Mouse (Mus musculus) erythroid progenitor cell, adult 5-6 weeks (primary cell): Measurements from ENCODE around the gene Gm21988. TPM values are rescaled to one million over a fixed set of nuclear protein-coding genes. Genes with fewer than 3 reads are reported as not detected.

Experiments
- ATAC-seq: replicated peaks from 2 replicates; pipeline ENCODE4 v1.8.0; 2016; ENCODE audit warnings: moderate number of reproducible peaks, mild to moderate bottlenecking, moderate TSS enrichment, inconsistent platforms; ENCODE audit not compliant: poor library complexity, low FRiP score, severe bottlenecking
- total RNA-seq, 2 experiments: library from RNA; stranded (forward) in 1 of 2; stranded (reverse) in 1 of 2; fragments of 150-400 nt in 1 of 2; fragments of 186-747, 209-891 nt in 1 of 2; gene quantifications; 2 replicates each; pipeline versions ENCODE4 v1.2.3 to v1.2.4; 2015 to 2017; ENCODE audit warnings: low replicate concordance in 2 of 2

Gene Gm21988
- total RNA-seq (2015; ENCODE audit: low replicate concordance): not detected in 2 replicates
- total RNA-seq (2017; ENCODE audit: low replicate concordance): 4.1 TPM in 1 of 2 replicates, not detected in the other

GRCm38 (mm10) chr11:70239541-70240279, at the start of gene Gm21988, which contains the start of gene Rnasek:
Gene Gm21988, minus strand, starts transcription at chr11:70239830.
Gene Rnasek, minus strand, starts transcription at chr11:70239842.
- ATAC-seq: peak; percentile 68

- no peak for ATAC-seq
Observed at GRCm38 (mm10) chr11:70289236-70289635, 49.6 kb upstream of the Gm21988 start.

DNA sequence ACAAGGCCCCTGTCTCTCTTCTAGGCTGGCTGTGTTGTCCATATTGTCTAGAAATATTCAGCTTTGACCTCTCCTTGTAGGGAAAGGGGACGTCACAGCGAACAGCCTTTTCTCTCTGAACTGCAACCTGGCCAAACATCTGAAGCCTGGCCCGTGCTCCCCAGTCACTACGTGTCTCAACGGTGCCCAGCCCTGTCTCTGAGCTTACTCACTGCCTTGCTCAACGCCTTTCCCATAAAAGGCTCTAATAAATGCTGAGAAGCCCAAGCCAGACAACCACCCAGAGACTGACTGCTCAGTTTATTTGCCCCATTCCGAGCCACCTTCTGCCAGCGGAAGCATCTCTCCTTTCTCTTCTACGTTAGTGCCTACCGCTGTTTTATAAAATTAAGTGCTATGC, 48.5 kb upstream of the Gm21988 start:
- ATAC-seq: no peak

- ATAC-seq: no peak
Observed at GRCm38 (mm10) chr11:70285686-70286085, 46.1 kb upstream of the Gm21988 start.

DNA sequence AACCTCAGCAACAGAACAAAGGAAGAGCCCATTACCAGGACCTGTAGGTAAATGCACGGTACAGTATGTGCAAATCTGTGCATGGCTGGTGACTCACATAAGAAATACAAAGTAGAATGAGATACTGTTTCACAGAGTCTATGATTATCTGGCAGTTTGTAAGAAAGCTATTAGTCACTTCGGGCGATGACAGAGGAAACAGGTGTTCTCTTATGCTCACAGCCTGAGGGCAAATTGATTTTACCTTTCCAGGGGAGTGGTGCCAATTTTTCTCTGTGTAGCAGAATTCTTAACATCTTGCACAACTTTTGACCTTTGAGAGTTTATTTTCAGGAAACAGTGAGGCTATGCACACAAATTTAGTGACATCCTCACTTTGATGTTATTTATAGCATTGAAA, 45.1 kb upstream of the Gm21988 start:
- no peak for ATAC-seq

- ATAC-seq: no peak
Observed at GRCm38 (mm10) chr11:70283666-70284065, 44.0 kb upstream of the Gm21988 start.

DNA sequence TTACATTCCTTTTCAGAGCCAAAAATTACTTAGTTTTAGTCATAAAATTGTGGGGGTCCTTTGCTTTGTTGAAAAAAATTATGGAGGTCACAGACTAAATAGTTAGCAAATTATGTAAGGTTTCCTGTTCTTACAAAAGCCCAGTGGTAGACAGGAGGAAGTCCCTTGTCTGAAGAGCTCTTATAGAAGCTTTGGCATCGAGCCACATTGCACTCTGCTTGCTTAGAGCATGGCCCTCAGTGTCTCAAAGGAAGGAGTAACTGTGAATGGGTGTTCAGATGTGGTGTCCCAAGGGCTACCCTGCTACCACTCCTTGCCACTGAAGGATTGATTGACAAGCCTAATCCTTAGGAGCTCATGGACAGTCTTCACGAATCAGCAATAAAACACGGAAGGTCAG, 40.8 kb upstream of the Gm21988 start:
- no peak for ATAC-seq

GRCm38 (mm10) chr11:70278961-70279360, 39.3 kb upstream of the Gm21988 start:
- ATAC-seq: no peak

DNA sequence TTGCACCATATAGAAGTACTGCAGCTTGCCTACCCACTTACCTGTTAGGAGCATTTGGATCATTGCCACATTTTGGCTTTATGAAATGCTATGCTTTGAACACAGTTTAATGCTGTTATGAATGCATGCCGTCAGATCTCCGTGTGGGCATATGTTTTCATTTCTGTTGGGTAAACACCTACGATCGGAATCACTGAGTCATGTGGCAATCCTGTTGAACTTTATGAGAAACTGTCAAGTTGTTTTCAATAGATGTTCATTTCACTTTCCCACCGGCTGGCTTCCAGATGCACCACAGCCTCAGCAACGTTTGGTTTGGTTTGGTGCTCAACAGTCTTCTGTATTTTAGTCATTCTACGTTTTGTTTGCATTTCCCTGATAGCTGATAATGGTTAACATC, 32.0 kb upstream of the Gm21988 start:
- no peak for ATAC-seq

GRCm38 (mm10) chr11:70266405-70266804, 26.8 kb upstream of the Gm21988 start:
- ATAC-seq: no peak

- no peak for ATAC-seq
Observed at GRCm38 (mm10) chr11:70265819-70266218, 26.2 kb upstream of the Gm21988 start.

DNA sequence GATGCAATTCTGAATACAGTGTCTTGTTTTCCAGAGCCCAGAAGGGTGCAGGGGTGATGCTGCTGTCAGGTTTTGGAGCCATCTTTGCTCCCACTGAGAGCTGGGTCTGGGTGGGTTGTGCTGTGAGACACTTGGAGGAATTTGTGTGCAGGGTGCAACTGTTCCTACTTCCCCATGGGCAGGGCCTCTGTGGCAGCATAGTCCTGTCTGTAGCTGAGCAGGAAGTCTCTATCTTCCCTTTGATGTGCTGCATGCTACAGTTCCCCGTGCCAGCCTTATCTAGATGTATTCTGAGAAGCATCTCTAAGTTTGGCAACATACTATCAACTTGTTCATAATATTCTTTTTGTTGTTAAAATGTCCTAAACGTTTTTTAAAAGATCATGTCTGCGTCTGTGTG, 25.6 kb upstream of the Gm21988 start:
- ATAC-seq: no peak

- no peak for ATAC-seq
Observed at GRCm38 (mm10) chr11:70259035-70259434, 19.4 kb upstream of the Gm21988 start.

- no peak for ATAC-seq
Observed at GRCm38 (mm10) chr11:70254931-70255531, 15.4 kb upstream of the Gm21988 start, which contains the start of gene Alox12. Gene Alox12, minus strand, starts transcription at chr11:70255353.

DNA sequence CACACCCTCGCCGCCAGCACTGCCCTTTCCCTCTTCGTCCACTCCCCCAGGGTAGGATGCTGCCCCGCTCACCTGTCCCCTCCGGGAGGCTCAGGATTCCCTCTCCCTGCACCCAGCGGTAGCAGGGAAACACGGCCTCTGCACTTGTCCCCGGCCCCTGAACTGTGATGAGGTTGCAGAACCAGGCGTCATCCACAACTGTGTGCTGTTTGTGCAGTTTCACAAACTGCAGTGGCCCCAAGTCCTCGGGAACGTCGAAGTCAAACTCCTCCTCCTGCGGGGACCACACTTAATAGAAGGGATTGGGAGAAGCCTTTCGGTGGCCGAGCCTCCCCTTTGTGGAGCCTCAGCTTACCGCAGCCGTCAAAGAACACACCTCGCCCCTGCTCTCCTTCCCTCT, 14.7 kb upstream of the Gm21988 start:
- ATAC-seq: no peak

DNA sequence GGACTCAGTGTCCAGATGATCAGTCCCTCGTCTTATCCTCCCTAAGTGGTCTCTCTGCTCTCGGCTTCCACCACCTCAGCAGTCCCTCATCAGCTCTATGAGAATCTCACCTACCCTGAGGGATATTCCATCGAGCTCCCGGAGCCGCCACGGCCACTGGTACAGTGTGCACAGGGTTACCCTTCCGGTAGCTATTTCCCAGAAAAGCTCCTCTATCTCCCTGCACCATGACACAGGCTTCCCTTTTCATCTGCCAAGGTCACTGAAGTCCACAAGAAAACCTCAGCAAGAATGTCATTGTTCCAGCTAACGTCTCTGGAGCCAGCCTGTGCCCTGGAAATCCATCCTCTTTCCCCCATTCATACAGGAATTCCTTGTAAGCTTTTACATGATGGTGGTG, 12.2 kb upstream of the Gm21988 start:
- no peak for ATAC-seq

GRCm38 (mm10) chr11:70250150-70250549, 10.5 kb upstream of the Gm21988 start:
- ATAC-seq: no peak

DNA sequence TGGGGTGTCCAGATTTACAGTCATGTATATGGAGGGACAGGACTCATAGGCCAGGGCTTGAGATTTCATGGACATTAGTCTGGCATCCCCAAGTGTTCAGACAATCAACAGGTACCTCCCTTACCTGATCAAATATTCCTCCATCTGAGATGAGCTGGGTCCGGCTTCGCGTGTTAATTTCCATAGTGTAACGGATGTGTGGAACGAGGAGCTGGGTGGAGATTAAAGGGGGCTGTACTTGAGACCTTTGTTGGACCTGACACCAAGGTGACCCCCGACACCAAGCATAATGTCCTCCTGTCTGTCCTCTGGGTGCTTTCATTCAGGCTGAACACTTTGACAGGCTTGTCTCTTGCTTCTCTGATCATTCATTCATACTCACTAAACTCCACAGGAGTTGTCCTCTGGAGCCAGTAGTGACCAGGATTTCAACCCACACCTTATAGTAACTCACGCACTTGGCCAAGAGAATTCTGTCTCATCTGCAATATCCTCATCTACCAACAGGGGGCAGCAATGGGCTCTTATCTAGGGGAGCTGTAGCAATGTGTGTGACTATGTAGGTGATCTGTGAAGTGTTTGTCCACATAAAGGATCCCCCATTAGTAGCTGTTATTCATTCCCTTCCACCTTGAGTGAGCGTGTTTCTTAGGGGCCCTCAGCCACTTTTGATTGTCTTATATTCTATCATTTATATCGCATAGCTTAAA, 7.7 kb upstream of the Gm21988 start:
- no peak for ATAC-seq

- no peak for ATAC-seq
Observed at GRCm38 (mm10) chr11:70242591-70242990, 3.0 kb upstream of the Gm21988 start.

GRCm38 (mm10) chr11:70238591-70239440, 814 bp downstream of the Gm21988 start:
- ATAC-seq: peak; percentile 21; the same call in 1 of the 2 replicates
